Mouse (Mus musculus) midbrain, postnatal 0 days (tissue): ENCODE results near the gene Pno1. TPM values are rescaled to one million over a fixed set of nuclear protein-coding genes. Genes with fewer than 3 reads are reported as not detected.
"Not testable (repeated sequence)": the region's sequence is repeated elsewhere in the genome, so short reads cannot be mapped to it uniquely, and the experiment has no call there.

ENCODE experiments used
- ATAC-seq: fragments of 200-750 bp; cut with Nextera tagmentation; 2 replicates; pipeline ENCODE4 v1.8.0; 2017; ENCODE audit warnings: moderate number of reproducible peaks, mild to moderate bottlenecking, moderate TSS enrichment, moderate library complexity; ENCODE audit not compliant: low FRiP score
- DNase-seq: peaks from one replicate; pipeline ENCODE4 v3.0.0-alpha.2; 2015; ENCODE audit warnings: low spot score
- H3K27ac ChIP-seq: fragments of 300-500 bp; sonication (generic); 2 replicates; pipeline ENCODE4 v1.5.1; 2014; ENCODE audit warnings: low read depth, mild to moderate bottlenecking, low read length, mixed read lengths
- H3K27me3 ChIP-seq: fragments of 300-500 bp; sonication (generic); 2 replicates; pipeline ENCODE4 v1.6.1; 2014; ENCODE audit warnings: low read length, control low read depth, mixed read lengths; ENCODE audit not compliant: insufficient read depth
- H3K36me3 ChIP-seq: fragments of 300-500 bp; sonication (generic); 2 replicates; pipeline ENCODE4 v1.6.1; 2014; ENCODE audit warnings: low read length, control low read depth, mixed read lengths; ENCODE audit not compliant: insufficient read depth
- H3K4me1 ChIP-seq: fragments of 300-500 bp; sonication (generic); 2 replicates; pipeline ENCODE4 v1.6.1; 2014; ENCODE audit warnings: mild to moderate bottlenecking, control low read depth, antibody characterized with exemption, low read length, mixed read lengths; ENCODE audit not compliant: insufficient read depth
- H3K4me2 ChIP-seq: fragments of 300-500 bp; sonication (generic); 2 replicates; pipeline ENCODE4 v1.6.1; 2014; ENCODE audit warnings: low read depth, mild to moderate bottlenecking, low read length, mixed read lengths; ENCODE audit not compliant: poor library complexity, severe bottlenecking
- H3K4me3 ChIP-seq: fragments of 300-500 bp; sonication (generic); 2 replicates; pipeline ENCODE4 v1.5.1; 2014; ENCODE audit warnings: low read depth, mild to moderate bottlenecking, low read length, moderate library complexity
- H3K9ac ChIP-seq: fragments of 300-500 bp; sonication (generic); replicated peaks from 2 replicates; pipeline ENCODE4 v1.6.1; 2014; ENCODE audit warnings: mild to moderate bottlenecking, low read length, moderate library complexity, mixed read lengths; ENCODE audit not compliant: poor library complexity, severe bottlenecking
- H3K9me3 ChIP-seq: fragments of 300-500 bp; sonication (generic); 2 replicates; pipeline ENCODE4 v1.6.1; 2016; ENCODE audit warnings: low read length, control low read depth
- CTCF ChIP-seq: IDR thresholded peaks from 2 replicates; pipeline ENCODE4 v1.5.1; 2016; ENCODE audit warnings: antibody characterized with exemption, mild to moderate bottlenecking
- WGBS: fragments of 180-500 bp; shearing (Covaris S2); extraction: QIAGEN DNeasy Blood & Tissue Kit; methylation state at CpG from one replicate; pipeline ENCODE4 v1.1.7; 2014; 5-methylcytosine and 5-hydroxymethylcytosine counted together
- polyA plus RNA-seq: library from polyadenylated mRNA; unstranded; fragments of >200 nt; fragmentation: Nextera tagmentation; extraction: Ambion mirVana; gene quantifications from 2 replicates; pipeline ENCODE4 v1.2.1, GENCODE M21; 2015
- total RNA-seq: library from RNA; depleted of rRNA; stranded (reverse); fragments of >200 nt; gene quantifications from 2 replicates; pipeline ENCODE4 v1.2.3, GENCODE M21; 2014; rRNA removed

Pno1 gene
- 29.0 and 30.2 TPM in 2 replicates for total RNA-seq
- 51.5 and 53.5 TPM in 2 replicates for polyA plus RNA-seq

DNA sequence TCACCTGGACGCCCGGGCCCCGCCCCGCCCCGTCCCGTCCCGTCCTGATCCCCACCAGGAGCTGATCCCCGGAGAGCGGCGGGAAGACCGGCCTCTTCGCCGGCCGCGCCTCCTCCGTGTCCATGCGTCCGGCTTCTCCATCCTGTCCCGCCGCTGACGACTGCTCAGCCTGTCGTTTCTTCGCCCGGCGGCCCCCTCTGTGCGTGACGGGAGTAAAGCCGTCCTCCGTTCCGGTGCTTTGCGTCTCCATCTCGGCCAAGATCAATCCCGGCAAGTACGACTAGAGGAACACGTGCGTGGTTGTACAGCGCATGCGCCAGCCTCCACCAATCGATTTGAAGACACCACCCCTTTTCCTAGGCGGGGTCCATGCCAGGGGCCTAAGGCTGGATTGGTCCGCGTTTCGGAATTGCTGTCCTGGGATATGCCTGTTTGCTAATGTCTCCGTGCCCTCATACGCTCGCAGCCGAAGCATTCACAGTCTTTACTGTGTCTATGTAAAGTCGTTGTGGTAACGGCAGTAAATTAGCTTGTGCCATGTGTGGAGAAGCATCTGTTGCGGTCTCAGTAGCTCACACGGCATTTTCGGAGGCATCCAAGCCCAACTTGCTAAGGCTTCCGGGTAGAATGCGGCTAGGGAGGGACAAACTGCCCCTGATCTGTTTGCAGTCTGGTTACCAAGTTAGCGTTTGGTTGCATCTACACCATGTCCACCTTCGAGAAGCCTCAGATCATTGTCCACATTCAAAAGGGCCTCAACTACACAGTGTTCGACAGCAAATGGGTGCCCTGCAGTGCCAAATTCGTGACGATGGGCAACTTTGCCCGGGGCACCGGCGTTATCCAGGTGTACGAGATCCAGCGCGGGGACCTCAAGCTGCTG, at the start of gene Pno1:
Gene Pno1 (minus strand): TSS at position 311 of the 883 bp plus-strand sequence.
- peaks cover 8% of the 10 kb centered on the region for H3K36me3 ChIP-seq
- ATAC-seq (peak; percentile 99), DNase-seq (peak; percentile 99)
- H3K4me2 ChIP-seq, result peak within 1 kb of the TSS; percentile 66
- peak within 1 kb of the TSS; percentile 93 for H3K4me3 ChIP-seq
- H3K27ac ChIP-seq, result peak within 1 kb of the TSS; percentile 81
- H3K27me3 ChIP-seq, result no peaks in the 10 kb centered on the region
- H3K4me1 ChIP-seq, result peaks cover 7% of the 10 kb centered on the region
- H3K9me3 ChIP-seq, result no peaks in the 10 kb centered on the region
- peak within 1 kb of the TSS; percentile 84 for H3K9ac ChIP-seq
- WGBS, result under 1% methylated on average over 63 of the region's 65 CpGs
- no peak for TF ChIP-seq CTCF

DNA sequence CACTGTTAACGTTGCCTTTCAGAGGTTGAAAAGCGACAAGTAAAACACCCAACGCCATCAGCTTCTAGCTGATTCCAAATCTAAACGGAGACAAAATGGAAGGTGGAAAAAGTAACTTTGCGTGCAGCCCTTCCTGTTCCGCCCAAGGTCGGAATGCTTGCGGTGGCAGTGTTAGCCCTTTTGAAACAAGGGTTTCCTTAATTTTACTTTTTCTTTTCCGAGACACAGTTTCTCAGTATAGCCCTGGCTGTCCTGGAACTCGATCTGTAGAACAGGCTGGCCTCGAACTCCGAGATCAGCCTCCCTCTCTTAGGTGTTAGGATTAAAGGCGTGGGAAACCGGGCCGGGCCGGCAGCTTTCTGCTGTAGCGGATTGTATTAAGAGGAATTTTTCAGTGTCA, 46.5 kb upstream of the Pno1 start:
- peak overlapping the region; percentile 85 for H3K4me3 ChIP-seq
- H3K27me3 ChIP-seq, result no peaks in the 10 kb centered on the region
- peak overlapping the region; percentile 84 for H3K9ac ChIP-seq
- WGBS, result 1% methylated on average over 17 of the region's 17 CpGs
- peak; percentile 52; the same call in 1 of the 2 replicates for ATAC-seq
- no peaks in the 10 kb centered on the region for H3K36me3 ChIP-seq
- H3K27ac ChIP-seq, result peak overlapping the region; percentile 91
- H3K4me2 ChIP-seq, result peak overlapping the region; percentile 58
- no peak for TF ChIP-seq CTCF
- DNase-seq, result peak; percentile 16
- peaks cover 6% of the 10 kb centered on the region; the same call in 1 of the 2 replicates for H3K4me1 ChIP-seq
- H3K9me3 ChIP-seq, result no peaks in the 10 kb centered on the region

DNA sequence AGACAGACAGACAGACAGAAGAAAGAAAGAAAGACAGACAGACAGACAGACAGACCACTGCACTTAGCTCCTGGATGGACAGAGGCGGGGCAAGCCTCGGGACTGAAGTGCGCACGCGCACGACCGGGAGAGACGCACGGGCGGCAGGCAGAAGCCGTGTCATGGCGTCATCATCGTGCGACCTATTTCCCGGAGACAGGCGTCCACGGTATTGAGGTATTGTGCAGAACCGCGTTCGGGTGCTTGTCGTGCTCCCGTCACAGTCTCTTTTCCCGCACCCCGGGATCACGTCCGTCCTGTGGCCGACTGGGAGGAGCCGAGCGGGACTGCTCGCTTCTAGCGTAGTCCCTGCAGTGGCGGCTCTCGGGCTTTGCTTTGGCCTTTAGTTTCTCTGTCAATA, 46.1 kb upstream of the Pno1 start, which contains the start of gene C1d:
Gene C1d (plus strand): TSS at position 137 of the 400 bp plus-strand sequence.
- DNase-seq (peak; percentile 98), ATAC-seq (peak; percentile 96)
- under 1% methylated on average over 33 of the region's 33 CpGs for WGBS
- no peaks in the 10 kb centered on the region for H3K27me3 ChIP-seq
- no peaks in the 10 kb centered on the region for H3K9me3 ChIP-seq
- peak within 1 kb of the TSS; percentile 84 for H3K9ac ChIP-seq
- H3K36me3 ChIP-seq, result no peaks in the 10 kb centered on the region
- peak within 1 kb of the TSS; percentile 91 for H3K27ac ChIP-seq
- H3K4me3 ChIP-seq, result peak within 1 kb of the TSS; percentile 85
- peaks cover 6% of the 10 kb centered on the region; the same call in 1 of the 2 replicates for H3K4me1 ChIP-seq
- TF ChIP-seq CTCF, result no peak
- peak within 1 kb of the TSS; percentile 58 for H3K4me2 ChIP-seq

DNA sequence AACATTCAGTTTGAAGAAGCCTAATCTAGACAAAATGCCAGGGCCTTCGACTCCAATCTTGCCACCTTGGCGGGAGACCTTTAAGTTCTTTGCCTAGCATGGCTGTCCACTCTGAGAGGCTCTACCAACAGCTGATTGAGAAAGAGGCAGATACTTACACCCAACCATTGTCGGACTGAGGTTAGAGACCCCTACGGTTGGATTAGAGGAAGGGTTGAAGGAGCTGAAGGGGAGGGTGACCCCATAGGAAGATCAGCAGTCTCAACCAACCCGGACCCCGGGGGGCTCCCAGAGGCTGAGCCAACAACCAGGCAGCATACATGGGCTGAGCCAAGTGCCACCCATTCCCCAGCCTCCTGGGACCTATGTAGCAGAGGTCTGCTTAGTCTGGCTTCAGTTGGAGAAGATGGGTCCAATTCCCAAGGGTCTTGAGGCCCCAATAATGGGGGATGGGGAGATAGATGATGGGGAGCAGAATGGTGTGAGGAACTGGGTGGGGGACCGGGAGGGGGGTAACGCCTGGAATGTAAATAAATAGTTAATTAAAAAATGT, 45.5 kb upstream of the Pno1 start:
- DNase-seq (no peak), ATAC-seq (peak; percentile 66)
- Histone ChIP-seq H3K9me3 (no peaks in the 10 kb centered on the region), H3K4me2 (peak overlapping the region; percentile 58), H3K27ac (peak overlapping the region; percentile 91; the same call in 1 of the 2 replicates), H3K9ac (peak overlapping the region; percentile 84; the same call in 1 of the 2 replicates), H3K27me3 (no peaks in the 10 kb centered on the region), H3K4me3 (peak overlapping the region; percentile 85), H3K36me3 (no peaks in the 10 kb centered on the region), H3K4me1 (peaks cover 6% of the 10 kb centered on the region; the same call in 1 of the 2 replicates)
- no peak for TF ChIP-seq CTCF
- 61% methylated on average over 8 of the region's 8 CpGs for WGBS

DNA sequence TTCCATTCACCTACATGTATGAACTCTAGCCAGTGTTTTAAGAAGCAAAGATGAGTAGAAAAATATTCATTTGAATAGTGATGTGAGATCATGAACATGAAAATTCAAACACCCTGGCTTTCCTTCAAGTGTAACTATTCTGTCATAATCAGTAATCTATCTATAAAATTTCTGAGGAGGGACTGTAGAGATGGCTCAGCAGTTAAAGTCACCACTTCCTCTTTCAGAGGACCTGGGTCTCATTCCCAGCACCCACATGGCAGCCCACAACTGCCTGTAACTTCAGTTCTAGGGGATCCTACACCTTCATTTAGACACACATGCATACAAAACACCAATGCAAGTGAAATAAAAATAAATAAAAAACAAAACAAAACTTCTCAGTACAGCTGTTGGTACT, 37.3 kb upstream of the Pno1 start:
- Histone ChIP-seq H3K9ac (no peak overlapping the region), H3K4me1 (no peaks in the 10 kb centered on the region), H3K4me2 (no peak overlapping the region), H3K9me3 (no peaks in the 10 kb centered on the region), H3K27ac (no peak overlapping the region), H3K4me3 (no peak overlapping the region), H3K27me3 (no peaks in the 10 kb centered on the region), H3K36me3 (no peaks in the 10 kb centered on the region)
- DNase-seq, result no peak
- no peak for ATAC-seq
- no peak for TF ChIP-seq CTCF

DNA sequence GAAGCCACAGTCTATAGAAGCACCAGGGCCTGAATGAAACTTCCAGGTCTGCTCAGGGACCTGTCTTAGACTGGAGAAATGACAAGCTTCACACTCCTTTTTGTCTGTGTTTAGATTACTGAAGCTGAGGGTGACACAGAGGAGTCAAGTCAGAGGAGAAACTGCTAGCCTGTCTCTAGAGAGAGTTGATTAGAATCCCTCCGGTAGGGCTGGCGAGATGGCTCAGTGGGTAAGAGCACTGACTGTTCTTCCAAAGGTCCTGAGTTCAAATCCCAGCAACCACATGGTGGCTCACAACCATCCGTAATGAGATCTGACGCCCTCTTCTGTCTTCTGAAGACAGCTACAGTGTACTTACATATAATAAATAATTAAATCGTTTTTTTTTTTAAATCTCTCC, 27.2 kb upstream of the Pno1 start:
- H3K4me2 ChIP-seq, H3K4me1 ChIP-seq, DNase-seq, H3K36me3 ChIP-seq, H3K9me3 ChIP-seq, H3K9ac ChIP-seq, H3K27ac ChIP-seq, ATAC-seq, H3K27me3 ChIP-seq, H3K4me3 ChIP-seq: not testable (repeated sequence)
- 90% methylated on average over 5 of the region's 5 CpGs for WGBS
